Mouse (Mus musculus): ENCODE measurements at regions not wholly inside any gene's neighbourhood (a gene's known extent, or its start where the extent isn't known, plus 50 kb on each side); places are given as distances from the start of the nearest gene placed in this dataset.

DNA sequence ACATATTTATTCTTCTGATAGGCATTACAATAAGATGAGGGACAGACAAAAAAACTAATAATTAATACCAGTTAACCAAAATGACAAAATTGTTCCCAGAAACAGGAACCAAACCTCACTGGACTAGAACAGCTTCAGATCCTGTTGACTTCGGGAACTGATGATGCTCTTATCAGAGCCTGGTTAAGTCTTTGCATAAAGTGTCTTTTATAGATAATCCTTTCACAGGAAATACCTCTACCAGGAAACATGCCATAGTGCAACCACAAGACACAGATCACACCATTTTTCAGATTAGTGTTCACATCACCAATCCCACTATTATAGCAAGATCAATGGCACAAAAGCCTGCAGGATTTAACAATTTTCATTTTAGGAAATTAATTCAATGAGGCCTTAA is 478.1 kb downstream of the Gm11232 start:
- TF ChIP-seq POLR2A (IDR thresholded peaks at IDR 0.05; ENCODE audit: control insufficient read depth, extremely low read depth, insufficient read depth, low read length, poor library complexity) = no peak
- TF ChIP-seq CTCF (IDR thresholded peaks at IDR 0.05; ENCODE audit: borderline replicate concordance, control insufficient read depth, extremely low read depth, insufficient read depth, low read length, poor library complexity) = no peak

Data from thymus, adult 2 months (tissue).